In the genomic region with DNA sequence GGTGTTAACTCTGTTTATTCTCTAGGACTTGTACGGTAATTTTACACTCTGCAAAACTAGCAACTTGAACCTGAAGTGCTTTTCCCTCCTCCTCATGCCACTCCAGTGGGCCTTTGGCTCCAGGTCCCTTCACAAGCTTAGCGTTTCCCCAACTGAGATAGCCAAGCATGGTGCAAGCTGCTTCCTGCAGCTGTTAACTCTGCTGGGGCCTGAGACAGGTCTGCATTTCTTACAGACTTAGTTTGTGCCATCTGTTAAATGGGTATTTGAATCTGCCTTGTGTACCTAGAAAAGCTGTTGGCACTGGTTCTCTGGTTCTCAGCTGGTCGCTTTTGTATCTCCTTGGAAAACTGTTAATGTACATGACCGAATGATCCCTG, we compare ENCODE assay signal across 8 mouse cellular contexts.
A peak's percentile ranks its signal among the peaks of the same experiment; 100 is the strongest.
DNase-seq lines count a peak whose midpoint lies in the region; ATAC-seq and TF ChIP-seq lines count a peak whose summit lies in the region.

No protein-coding gene starts in this region.

- peak; percentile 43 for DNase-seq in gastrocnemius, adult 2 months
- DNase-seq in gastrocnemius, postnatal 14 days = no peak
- DNase-seq in hindbrain, embryonic 14.5 days (ENCODE audit: low spot score) = no peak
- no peak for DNase-seq in natural killer cell, adult 2 months (ENCODE audit: low spot score in 2 of 2)
- DNase-seq in left cerebral cortex, postnatal 14 days (ENCODE audit: low spot score in 2 of 2) = no peak
- no peak for DNase-seq in kidney, adult 9 months

- peak overlapping the region; percentile 51 for H3K4me2 ChIP-seq in hindbrain, embryonic 14.5 days (replicated peaks)

- TF ChIP-seq CTCF in gastrocnemius, adult 2 months (IDR thresholded peaks at IDR 0.05) = no peak
- TF ChIP-seq CTCF in ES-Bruce4 (IDR thresholded peaks at IDR 0.05; ENCODE audit: low read depth, low read length) = no peak

- H3K9ac ChIP-seq in ES-Bruce4 (ENCODE audit: low read depth, poor library complexity, severe bottlenecking) = peak overlapping the region; percentile 70
- H3K9ac ChIP-seq in hindbrain, embryonic 14.5 days = peak overlapping the region; percentile 50

- no peaks in the 10 kb centered on the region for H3K4me1 ChIP-seq in ES-Bruce4 (ENCODE audit: control insufficient read depth, insufficient read depth, low read length)
- H3K4me1 ChIP-seq in hindbrain, embryonic 14.5 days (replicated peaks; ENCODE audit: control insufficient read depth, insufficient read depth, low read length) = peaks cover 31% of the 10 kb centered on the region

- H3K79me2 ChIP-seq in macrophage (ENCODE audit: inconsistent target) = no peaks in the 10 kb centered on the region

- TF ChIP-seq POLR2A in ES-Bruce4 (IDR thresholded peaks at IDR 0.05; ENCODE audit: insufficient read depth, low read length) = no peak

- no peaks in the 10 kb centered on the region for H3K9me3 ChIP-seq in ES-Bruce4 (replicated peaks; ENCODE audit: control insufficient read depth, insufficient read depth, low read length, poor library complexity, severe bottlenecking)
- H3K9me3 ChIP-seq in hindbrain, embryonic 14.5 days (ENCODE audit: control insufficient read depth, low read length) = no peaks in the 10 kb centered on the region

- ATAC-seq in hindbrain, embryonic 14.5 days (ENCODE audit: low FRiP score) = no peak

- H3K36me3 ChIP-seq in ES-Bruce4 (ENCODE audit: control insufficient read depth, insufficient read depth, low read length, poor library complexity, severe bottlenecking) (no peaks in the 10 kb centered on the region), macrophage (ENCODE audit: inconsistent target) (no peaks in the 10 kb centered on the region)
- no peaks in the 10 kb centered on the region for H3K36me3 ChIP-seq in hindbrain, embryonic 14.5 days (replicated peaks; ENCODE audit: control insufficient read depth, insufficient read depth)

- H3K4me3 ChIP-seq in gastrocnemius, adult 2 months = peak overlapping the region; percentile 76
- H3K4me3 ChIP-seq in ES-Bruce4 (ENCODE audit: low read depth, low read length) = peak overlapping the region; percentile 16; the same call in 1 of the 2 replicates
- H3K4me3 ChIP-seq in hindbrain, embryonic 14.5 days (replicated peaks; ENCODE audit: low read length) = peak overlapping the region; percentile 15
- peak overlapping the region; percentile 35 for H3K4me3 ChIP-seq in macrophage (ENCODE audit: inconsistent target)

- TF ChIP-seq EP300 in ES-Bruce4 (IDR thresholded peaks at IDR 0.05; ENCODE audit: insufficient read depth, low read depth, low read length) = no peak

- intact Hi-C loops in gastrocnemius, adult 2 months (cut with DNase I) = loop anchor here (2.0 kb wide), 3 partner anchors 45 to 295 kb away; no protein-coding TSS in a partner anchor
- intact Hi-C loops in gastrocnemius, postnatal 14 days (cut with DNase I; ENCODE audit: low total_unique reads) = loop anchor here (5.0 kb wide), 1 partner anchor 90 kb away; a partner anchor contains a TSS
- intact Hi-C loops in left cerebral cortex, postnatal 14 days (cut with DNase I) = loop anchor here (2.0 to 5.0 kb wide), 4 partner anchors 45 to 245 kb away; a partner anchor contains a TSS

- H3K27ac ChIP-seq in gastrocnemius, adult 2 months = peak overlapping the region; percentile 95
- H3K27ac ChIP-seq in ES-Bruce4 (ENCODE audit: insufficient read depth, low read length) = no peak overlapping the region
- peak overlapping the region; percentile 95 for H3K27ac ChIP-seq in hindbrain, embryonic 14.5 days
- H3K27ac ChIP-seq in macrophage = peak overlapping the region; percentile 93

- H3K27me3 ChIP-seq in ES-Bruce4 (ENCODE audit: control insufficient read depth, insufficient read depth, low read length, poor library complexity, severe bottlenecking) = no peaks in the 10 kb centered on the region
- H3K27me3 ChIP-seq in hindbrain, embryonic 14.5 days (ENCODE audit: control insufficient read depth, insufficient read depth, low read length) = no peaks in the 10 kb centered on the region

- 49% methylated on average over 4 of the region's 4 CpGs for WGBS in hindbrain, embryonic 14.5 days
- WGBS in macrophage (ENCODE audit: missing documents) = 58% methylated on average over 4 of the region's 4 CpGs

Comparison
In these comparisons a context has a peak if more than half of its experiments do, and no peak if none do; other contexts are left out.
1. H3K4me3 ChIP-seq: peak in every context shown above with its lines; median percentile 76 in gastrocnemius, adult 2 months; 35 in macrophage; 16 in ES-Bruce4; 15 in hindbrain, embryonic 14.5 days.